Mouse (Mus musculus) megakaryocyte, adult 5-6 weeks (primary cell): ENCODE measurements around the gene Paxx. TPM values are rescaled to one million over a fixed set of nuclear protein-coding genes. Genes with fewer than 3 reads are reported as not detected.

Source experiments
- ATAC-seq: 2 replicates; pipeline ENCODE4 v1.8.0; 2016; ENCODE audit warnings: mild to moderate bottlenecking, inconsistent platforms; ENCODE audit not compliant: poor library complexity, severe bottlenecking
- total RNA-seq, 2 experiments: library from RNA; stranded (forward) in 1 of 2; stranded (reverse) in 1 of 2; fragments of 153-499, 151-499 nt in 1 of 2; fragments of 221-1000, 200-1000 nt in 1 of 2; gene quantifications; 2 replicates each; pipeline versions ENCODE4 v1.2.3 to v1.2.4; 2015 to 2017

Paxx gene
- total RNA-seq (2015): 36.3 and 36.5 TPM in 2 replicates
- total RNA-seq (2017): 25.7 and 29.6 TPM in 2 replicates

GRCm38 (mm10) chr2:25460551-25461309, at the start of gene Paxx:
Gene Paxx (minus strand): TSS chr2:25461094.
- ATAC-seq: peak; percentile 85

GRCm38 (mm10) chr2:25509912-25510311, 49.0 kb upstream of the Paxx start:
- no peak for ATAC-seq

- ATAC-seq: peak; percentile 51; the same call in 1 of the 2 replicates
Observed at GRCm38 (mm10) chr2:25506964-25507363, 46.1 kb upstream of the Paxx start.

DNA sequence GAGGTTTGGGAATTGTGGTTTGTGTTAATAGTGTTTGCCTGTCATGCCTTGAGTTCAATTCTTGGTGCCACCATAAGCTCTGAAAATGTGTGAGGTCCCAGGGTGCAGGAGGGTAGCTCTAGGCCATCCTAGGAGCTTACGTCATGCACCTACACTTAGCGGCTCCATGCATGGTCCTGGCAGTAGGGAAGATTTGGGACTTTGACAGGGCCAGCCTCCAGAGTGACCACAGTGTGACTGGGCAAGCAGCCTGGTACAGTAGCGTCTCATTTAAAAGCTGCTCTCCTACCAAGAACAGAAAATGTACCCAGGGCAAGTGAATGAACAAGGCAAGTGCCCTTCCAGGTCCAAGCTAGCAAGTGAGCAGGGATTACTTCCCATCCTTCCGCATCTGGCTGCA, 45.0 kb upstream of the Paxx start:
- no peak for ATAC-seq

DNA sequence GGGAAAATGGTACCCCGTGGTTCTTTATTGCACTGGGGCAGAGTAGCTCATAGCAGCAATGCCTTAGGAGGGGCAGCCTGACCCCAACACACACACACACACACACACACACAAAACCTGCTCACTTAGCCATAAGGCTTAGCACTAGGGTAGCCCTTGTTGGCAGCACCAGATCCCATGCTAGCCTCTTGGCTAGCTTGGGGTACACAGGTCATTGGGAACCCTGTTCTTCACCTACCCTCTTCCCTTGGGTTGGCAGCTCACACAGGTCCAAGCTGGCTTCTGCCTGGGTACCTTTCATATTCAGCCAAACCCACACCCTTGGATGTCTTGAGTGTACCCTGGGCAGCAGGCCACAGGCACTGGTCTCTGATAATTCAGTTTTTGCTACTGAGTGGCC, 44.1 kb upstream of the Paxx start:
- no peak for ATAC-seq

GRCm38 (mm10) chr2:25504538-25504937, 43.6 kb upstream of the Paxx start:
- no peak for ATAC-seq

DNA sequence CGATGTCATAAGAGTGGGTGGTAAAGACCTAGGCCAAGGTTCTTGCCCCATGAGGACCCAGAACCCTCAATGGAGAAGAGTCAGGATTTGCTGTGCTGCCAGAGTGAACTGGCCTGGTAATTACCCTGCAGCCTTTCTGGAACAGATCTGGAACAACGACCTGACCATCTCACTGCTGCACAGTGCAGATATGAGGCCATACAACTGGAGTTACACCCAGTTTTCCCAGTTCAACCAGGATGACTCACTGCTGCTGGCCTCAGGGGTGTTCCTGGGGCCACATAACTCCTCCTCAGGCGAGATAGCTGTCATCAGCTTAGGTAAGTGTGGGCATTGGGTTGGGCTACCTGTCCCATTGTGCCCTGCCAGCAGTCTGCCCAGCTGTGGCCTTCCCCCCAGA, 41.8 kb upstream of the Paxx start:
- no peak for ATAC-seq

DNA sequence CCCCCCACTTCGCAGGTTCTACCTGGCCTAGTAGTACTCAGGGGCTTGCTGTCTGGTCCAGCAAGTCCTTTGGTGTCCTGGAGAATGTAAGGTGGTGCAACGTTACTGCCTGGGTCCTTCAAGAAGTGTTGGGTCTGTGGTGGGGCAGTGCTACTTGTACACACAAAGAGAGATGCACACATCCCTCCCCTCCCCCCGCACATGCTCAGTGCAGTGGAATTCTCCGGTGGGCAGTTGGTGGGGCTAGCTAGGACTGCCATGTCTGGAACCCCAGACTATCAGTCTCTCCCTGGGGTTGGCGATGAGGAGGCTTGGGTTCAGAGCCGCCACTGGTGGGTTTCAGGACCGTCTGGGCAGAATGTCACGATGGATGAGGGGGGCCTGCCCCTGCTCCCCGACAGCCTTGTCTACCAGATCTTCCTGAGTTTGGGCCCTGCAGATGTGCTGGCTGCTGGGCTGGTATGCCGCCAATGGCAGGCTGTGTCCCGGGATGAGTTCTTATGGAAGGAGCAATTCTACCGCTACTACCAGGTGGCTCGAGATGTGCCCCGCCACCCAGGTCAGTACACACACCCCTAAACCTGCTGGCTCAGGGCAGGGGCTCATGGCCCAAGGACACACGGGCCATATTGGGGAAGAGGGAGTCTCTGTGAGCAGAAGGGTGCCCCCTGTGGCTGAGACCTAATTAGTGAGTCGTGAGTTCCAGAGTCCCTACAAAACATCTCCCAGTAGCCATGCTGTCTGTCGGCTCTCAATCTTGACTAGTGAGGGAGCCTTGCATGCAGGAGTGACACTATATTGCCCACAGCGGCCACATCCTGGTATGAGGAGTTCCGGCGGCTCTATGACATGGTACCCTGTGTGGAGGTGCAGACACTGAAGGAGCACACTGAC, 40.9 kb upstream of the Paxx start, which contains the start of gene C8g:
Gene C8g (minus strand): TSS at position 127 of the 894 bp plus-strand sequence.
- ATAC-seq: no peak

GRCm38 (mm10) chr2:25500576-25501405, 39.9 kb upstream of the Paxx start, which contains the start of gene Fbxw5:
Gene Fbxw5 (plus strand): TSS chr2:25500750.
- peak; percentile 94 for ATAC-seq

GRCm38 (mm10) chr2:25500071-25500575, 39.2 kb upstream of the Paxx start:
- ATAC-seq: no peak

- ATAC-seq: no peak
Observed at GRCm38 (mm10) chr2:25498622-25499478, 38.0 kb upstream of the Paxx start.

- ATAC-seq: no peak
Observed at GRCm38 (mm10) chr2:25497846-25498575, 37.1 kb upstream of the Paxx start.

DNA sequence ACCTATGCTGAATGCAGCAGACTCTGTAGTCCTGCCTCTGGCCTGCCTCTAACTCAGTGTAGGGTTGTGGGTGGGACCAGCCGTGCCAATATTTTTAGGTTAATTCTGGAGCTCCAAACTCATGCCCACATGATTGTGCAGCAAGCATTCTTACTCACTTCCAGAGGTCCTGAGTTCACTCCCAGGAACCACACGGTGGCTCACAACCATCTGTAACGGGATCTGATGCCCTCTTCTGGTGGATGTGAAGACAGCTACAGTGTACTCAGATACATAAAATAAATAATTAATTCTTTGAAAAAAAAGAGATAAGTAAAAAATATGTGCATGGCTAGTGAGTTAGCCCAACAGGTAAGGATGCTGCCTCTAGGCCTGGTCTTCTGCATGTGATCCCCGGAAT, 35.6 kb upstream of the Paxx start:
- ATAC-seq: no peak

DNA sequence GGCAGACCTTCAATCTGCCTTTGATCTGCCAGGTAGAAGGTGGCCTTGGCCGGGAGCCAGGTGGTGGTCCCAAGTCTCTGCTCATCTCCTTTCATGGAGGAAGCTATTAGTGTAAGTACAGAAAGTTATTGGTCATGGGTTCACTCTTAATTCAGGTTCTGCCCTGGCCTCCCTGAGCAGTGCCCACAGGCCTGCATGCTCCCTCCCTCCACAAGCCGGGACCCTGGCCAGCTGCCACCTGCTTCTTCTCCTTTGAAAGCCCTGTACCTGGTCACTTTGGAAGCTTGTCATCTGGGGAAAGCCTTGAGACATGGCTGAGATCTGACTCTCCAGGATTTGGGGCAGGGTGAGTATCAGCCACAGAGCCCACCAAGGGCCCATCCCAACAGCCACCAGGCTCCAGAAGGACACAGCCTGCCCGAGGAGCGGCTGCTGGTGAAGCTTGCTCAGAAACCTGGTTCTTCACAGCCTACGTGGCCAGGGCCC, 32.6 kb upstream of the Paxx start, which contains the start of gene Lcn12:
Gene Lcn12 (minus strand): TSS at position 436 of the 486 bp plus-strand sequence.
- no peak for ATAC-seq

GRCm38 (mm10) chr2:25492988-25493387, 32.1 kb upstream of the Paxx start:
- no peak for ATAC-seq

GRCm38 (mm10) chr2:25488671-25489068, 27.8 kb upstream of the Paxx start:
- no peak for ATAC-seq

GRCm38 (mm10) chr2:25487965-25488670, 27.2 kb upstream of the Paxx start:
- ATAC-seq: no peak
